Mouse (Mus musculus) cerebellum, adult 2 months (tissue): ENCODE results near the gene Fam186a.

Source experiments
- CTCF ChIP-seq: fragments of 200-500 bp; IDR thresholded peaks from 2 replicates; pipeline ENCODE4 v1.5.1; 2011; ENCODE audit warnings: low read depth, mild to moderate bottlenecking, control low read depth, low read length, moderate library complexity, borderline replicate concordance; ENCODE audit not compliant: insufficient read depth
- POLR2A ChIP-seq: fragments of 200-500 bp; IDR thresholded peaks from 2 replicates; pipeline ENCODE4 v1.6.1; 2011; ENCODE audit warnings: low read length, control low read depth, borderline replicate concordance; ENCODE audit not compliant: insufficient read depth

DNA sequence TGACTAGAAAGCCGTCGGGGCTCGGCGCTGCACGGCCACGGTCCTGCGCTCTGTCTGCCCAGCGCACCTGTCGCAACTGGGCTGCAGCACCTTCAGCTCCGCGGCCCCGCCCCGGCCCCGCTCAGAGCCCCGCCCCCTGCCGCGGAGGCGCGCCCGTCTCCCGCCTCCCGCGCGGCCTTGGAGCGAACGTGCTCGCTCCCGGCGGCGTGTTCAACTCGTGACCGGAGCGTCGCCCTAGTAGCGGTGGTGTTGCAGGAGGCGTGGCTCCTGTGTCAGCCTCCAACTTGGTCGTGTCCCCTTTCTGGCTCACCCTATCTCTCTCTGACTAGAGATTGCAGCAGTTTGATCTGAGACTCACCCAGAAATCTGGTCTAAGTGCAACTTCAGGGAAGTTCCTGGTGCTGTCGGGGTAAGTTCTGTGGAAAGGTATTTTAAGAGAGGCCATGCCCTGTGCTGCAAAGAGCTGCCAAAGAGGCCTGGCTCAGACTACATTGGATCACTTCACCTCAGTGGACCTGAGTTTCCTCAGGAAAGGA is 91.5 kb downstream of the Fam186a start, which contains the start of gene Lima1:
- TF ChIP-seq POLR2A (peak; percentile 63), CTCF (no peak)
